Mouse (Mus musculus): ENCODE measurements at regions not wholly inside any gene's neighbourhood (a gene's known extent, or its start where the extent isn't known, plus 50 kb on each side); places are given as distances from the start of the nearest gene placed in this dataset.

- TF ChIP-seq CTCF (IDR thresholded peaks at IDR 0.05; ENCODE audit: borderline replicate concordance, control insufficient read depth, extremely low read depth, insufficient read depth, low read length, poor library complexity) (no peak), POLR2A (IDR thresholded peaks at IDR 0.05; ENCODE audit: control insufficient read depth, extremely low read depth, insufficient read depth, low read length, poor library complexity) (no peak)
These were observed 152.0 kb upstream of the Lrfn2 start for GRCm38 (mm10) chr17:48780217-48780616.
